Mouse (Mus musculus) heart, embryonic 10.5 days (tissue): ENCODE results near the gene Tns1. TPM values are rescaled to one million over a fixed set of nuclear protein-coding genes. Genes with fewer than 3 reads are reported as not detected.

ENCODE experiments used
- DNase-seq: peaks from one replicate; pipeline ENCODE4 v3.0.0-alpha.2; 2017; ENCODE audit warnings: low spot score
- H3K27ac ChIP-seq: fragments of 300-500 bp; sonication (generic); 2 replicates; pipeline ENCODE4 v1.5.1; 2016; ENCODE audit warnings: mild to moderate bottlenecking
- H3K27me3 ChIP-seq: fragments of 300-500 bp; sonication (generic); 2 replicates; pipeline ENCODE4 v1.6.1; 2016; ENCODE audit warnings: mild to moderate bottlenecking; ENCODE audit not compliant: poor library complexity, insufficient read depth, severe bottlenecking
- H3K36me3 ChIP-seq: fragments of 300-500 bp; sonication (generic); 2 replicates; pipeline ENCODE4 v1.6.1; 2016; ENCODE audit warnings: mild to moderate bottlenecking, moderate library complexity
- H3K4me1 ChIP-seq: fragments of 300-500 bp; sonication (generic); 2 replicates; pipeline ENCODE4 v1.6.1; 2016; ENCODE audit warnings: mild to moderate bottlenecking
- H3K4me3 ChIP-seq: fragments of 300-500 bp; sonication (generic); 2 replicates; pipeline ENCODE4 v1.5.1; 2016; ENCODE audit warnings: mild to moderate bottlenecking, moderate library complexity
- H3K9me3 ChIP-seq: fragments of 300-500 bp; sonication (generic); 2 replicates; pipeline ENCODE4 v1.6.1; 2016; ENCODE audit warnings: mild to moderate bottlenecking, moderate library complexity
- WGBS: fragments of 180-500 bp; shearing (Covaris S2); methylation state at CpG from one replicate; pipeline ENCODE4 v1.1.7; 2016; 5-methylcytosine and 5-hydroxymethylcytosine counted together
- polyA plus RNA-seq: library from polyadenylated mRNA; unstranded; fragments of >200 nt; fragmentation: Nextera tagmentation; extraction: Ambion mirVana; gene quantifications from 2 replicates; pipeline ENCODE4 v1.2.1, GENCODE M21; 2016

Gene Tns1
- polyA plus RNA-seq, 1 experiment from 2014 or later = 49.8 TPM

GRCm38 (mm10) chr1:73929952-73930329 is 194.3 kb downstream of the Tns1 start:
- Histone ChIP-seq H3K4me1 (peaks cover 68% of the 10 kb centered on the region), H3K36me3 (peaks cover 82% of the 10 kb centered on the region)

GRCm38 (mm10) chr1:73929211-73929951 is 194.9 kb downstream of the Tns1 start:
- no peak overlapping the region for H3K4me3 ChIP-seq
- no peak for DNase-seq
- H3K27ac ChIP-seq = peak overlapping the region; percentile 23; the same call in 1 of the 2 replicates
- no peaks in the 10 kb centered on the region for H3K9me3 ChIP-seq
- H3K4me1 ChIP-seq = peaks cover 68% of the 10 kb centered on the region
- peaks cover 37% of the 10 kb centered on the region for H3K27me3 ChIP-seq
- WGBS = 64% methylated on average over 15 of the region's 15 CpGs
- H3K36me3 ChIP-seq = peaks cover 83% of the 10 kb centered on the region

More at GRCm38 (mm10) chr1:73929952-73930329, 194.3 kb downstream of the Tns1 start:
- WGBS = 83% methylated on average over 5 of the region's 5 CpGs
- Histone ChIP-seq H3K27me3 (peaks cover 32% of the 10 kb centered on the region), H3K27ac (peak overlapping the region; percentile 23; the same call in 1 of the 2 replicates), H3K4me3 (no peak overlapping the region), H3K9me3 (no peaks in the 10 kb centered on the region)
- no peak for DNase-seq

GRCm38 (mm10) chr1:73928385-73928784 is 195.9 kb downstream of the Tns1 start:
- Histone ChIP-seq H3K36me3 (peaks cover 85% of the 10 kb centered on the region), H3K27ac (peak overlapping the region; percentile 38; the same call in 1 of the 2 replicates), H3K4me3 (no peak overlapping the region), H3K9me3 (no peaks in the 10 kb centered on the region), H3K4me1 (peaks cover 72% of the 10 kb centered on the region), H3K27me3 (peaks cover 39% of the 10 kb centered on the region)
- no peak for DNase-seq
- WGBS = 85% methylated on average over 8 of the region's 8 CpGs

GRCm38 (mm10) chr1:73927819-73928218 is 196.4 kb downstream of the Tns1 start:
- H3K9me3 ChIP-seq = no peaks in the 10 kb centered on the region
- H3K27ac ChIP-seq = peak overlapping the region; percentile 38; the same call in 1 of the 2 replicates
- H3K36me3 ChIP-seq = peaks cover 85% of the 10 kb centered on the region
- peaks cover 39% of the 10 kb centered on the region for H3K27me3 ChIP-seq
- WGBS = 83% methylated on average over 15 of the region's 15 CpGs
- peaks cover 72% of the 10 kb centered on the region for H3K4me1 ChIP-seq
- no peak for DNase-seq
- no peak overlapping the region for H3K4me3 ChIP-seq

- Histone ChIP-seq H3K9me3 (no peaks in the 10 kb centered on the region), H3K4me1 (peaks cover 64% of the 10 kb centered on the region), H3K4me3 (no peak overlapping the region), H3K27ac (peak overlapping the region; percentile 38; the same call in 1 of the 2 replicates), H3K27me3 (peaks cover 39% of the 10 kb centered on the region), H3K36me3 (peaks cover 96% of the 10 kb centered on the region)
- 52% methylated on average over 7 of the region's 7 CpGs for WGBS
- no peak for DNase-seq
Measured at GRCm38 (mm10) chr1:73926279-73926678, 198.0 kb downstream of the Tns1 start.

- DNase-seq = no peak
- Histone ChIP-seq H3K27me3 (peaks cover 36% of the 10 kb centered on the region), H3K27ac (peak overlapping the region; percentile 14; the same call in 1 of the 2 replicates), H3K4me3 (no peak overlapping the region), H3K9me3 (no peaks in the 10 kb centered on the region), H3K4me1 (peaks cover 60% of the 10 kb centered on the region), H3K36me3 (peaks cover 97% of the 10 kb centered on the region)
- 92% methylated on average over 18 of the region's 18 CpGs for WGBS
Measured at GRCm38 (mm10) chr1:73924871-73925610, 199.2 kb downstream of the Tns1 start.

GRCm38 (mm10) chr1:73924210-73924609 is 200.0 kb downstream of the Tns1 start:
- 83% methylated on average over 5 of the region's 5 CpGs for WGBS
- H3K4me1 ChIP-seq = peaks cover 59% of the 10 kb centered on the region
- peaks cover 30% of the 10 kb centered on the region for H3K27me3 ChIP-seq
- no peaks in the 10 kb centered on the region for H3K9me3 ChIP-seq
- peaks cover 98% of the 10 kb centered on the region for H3K36me3 ChIP-seq
- H3K4me3 ChIP-seq = no peak overlapping the region
- H3K27ac ChIP-seq = no peak overlapping the region; the same call in 1 of the 2 replicates
- no peak for DNase-seq

GRCm38 (mm10) chr1:73923185-73923584 is 201.1 kb downstream of the Tns1 start:
- Histone ChIP-seq H3K36me3 (peaks cover 97% of the 10 kb centered on the region), H3K4me1 (peaks cover 50% of the 10 kb centered on the region), H3K27ac (peak overlapping the region; percentile 24; the same call in 1 of the 2 replicates)

GRCm38 (mm10) chr1:73920701-73921100 is 203.5 kb downstream of the Tns1 start:
- peaks cover 97% of the 10 kb centered on the region for H3K36me3 ChIP-seq
- no peak overlapping the region for H3K4me3 ChIP-seq
- DNase-seq = no peak
- no peaks in the 10 kb centered on the region for H3K9me3 ChIP-seq
- no peak overlapping the region for H3K27ac ChIP-seq
- H3K4me1 ChIP-seq = peaks cover 56% of the 10 kb centered on the region
- H3K27me3 ChIP-seq = peaks cover 24% of the 10 kb centered on the region
- WGBS = 90% methylated on average over 8 of the region's 8 CpGs

More at GRCm38 (mm10) chr1:73923185-73923584, 201.1 kb downstream of the Tns1 start:
- Histone ChIP-seq H3K9me3 (no peaks in the 10 kb centered on the region), H3K4me3 (no peak overlapping the region), H3K27me3 (peaks cover 20% of the 10 kb centered on the region)
- no peak for DNase-seq
- 32% methylated on average over 8 of the region's 8 CpGs for WGBS

GRCm38 (mm10) chr1:73919909-73920308 is 204.3 kb downstream of the Tns1 start:
- Histone ChIP-seq H3K27me3 (peaks cover 24% of the 10 kb centered on the region), H3K4me1 (peaks cover 64% of the 10 kb centered on the region), H3K36me3 (peaks cover 97% of the 10 kb centered on the region), H3K9me3 (no peaks in the 10 kb centered on the region), H3K4me3 (no peak overlapping the region), H3K27ac (0 out of 2 replicates have a peak overlapping the region, but pooled peaks have one; percentile 22)
- DNase-seq = no peak
- 43% methylated on average over 3 of the region's 3 CpGs for WGBS

- WGBS = 79% methylated on average over 11 of the region's 11 CpGs
- peaks cover 26% of the 10 kb centered on the region; the same call in 1 of the 2 replicates for H3K27me3 ChIP-seq
- no peaks in the 10 kb centered on the region for H3K9me3 ChIP-seq
- no peak overlapping the region for H3K27ac ChIP-seq
- peaks cover 72% of the 10 kb centered on the region for H3K4me1 ChIP-seq
- no peak for DNase-seq
- peaks cover 97% of the 10 kb centered on the region for H3K36me3 ChIP-seq
- no peak overlapping the region for H3K4me3 ChIP-seq
Measured at GRCm38 (mm10) chr1:73918001-73918400, 206.2 kb downstream of the Tns1 start.

- H3K9me3 ChIP-seq = no peaks in the 10 kb centered on the region
- 85% methylated on average over 1 of the region's 1 CpGs for WGBS
- no peak overlapping the region for H3K4me3 ChIP-seq
- peaks cover 90% of the 10 kb centered on the region for H3K36me3 ChIP-seq
- peaks cover 26% of the 10 kb centered on the region; the same call in 1 of the 2 replicates for H3K27me3 ChIP-seq
- H3K27ac ChIP-seq = no peak overlapping the region
- no peak for DNase-seq
- peaks cover 68% of the 10 kb centered on the region for H3K4me1 ChIP-seq
Measured at GRCm38 (mm10) chr1:73916298-73916697, 208.0 kb downstream of the Tns1 start.
